Mouse (Mus musculus): ENCODE measurements around the gene Olfr652. TPM values are rescaled to one million over a fixed set of nuclear protein-coding genes. Genes with fewer than 3 reads are reported as not detected.

Olfr652 gene
- 0.03 TPM in 1 of 2 replicates, not detected in the other for polyA plus RNA-seq (2015; fragmentation: Nextera tagmentation; extraction: Ambion mirVana)

DNA sequence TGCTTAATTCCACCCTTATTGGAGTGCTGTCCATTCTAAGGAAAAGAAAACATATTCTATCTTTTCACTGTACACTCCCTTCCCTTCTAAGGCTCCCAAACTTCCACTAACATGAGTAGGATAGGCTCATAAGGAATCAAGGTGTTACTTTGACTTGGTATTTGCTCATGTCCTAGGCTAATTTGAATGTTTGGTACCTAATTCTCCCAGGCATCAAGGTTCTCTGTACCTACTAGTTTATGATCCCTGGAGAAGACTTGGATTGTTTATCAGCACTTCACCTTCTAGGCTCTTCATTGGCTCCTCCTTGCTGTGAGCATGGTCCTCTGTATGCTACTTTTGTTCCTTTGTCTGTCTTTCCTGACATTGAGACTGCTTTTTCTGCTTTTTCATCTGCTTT lies at the start of gene Olfr652:
Olfr652 (plus strand) TSS at position 301 of the 400 bp plus-strand sequence.
- no peak for ATAC-seq
- H3K4me2 ChIP-seq, result no peak within 1 kb of the TSS

DNA sequence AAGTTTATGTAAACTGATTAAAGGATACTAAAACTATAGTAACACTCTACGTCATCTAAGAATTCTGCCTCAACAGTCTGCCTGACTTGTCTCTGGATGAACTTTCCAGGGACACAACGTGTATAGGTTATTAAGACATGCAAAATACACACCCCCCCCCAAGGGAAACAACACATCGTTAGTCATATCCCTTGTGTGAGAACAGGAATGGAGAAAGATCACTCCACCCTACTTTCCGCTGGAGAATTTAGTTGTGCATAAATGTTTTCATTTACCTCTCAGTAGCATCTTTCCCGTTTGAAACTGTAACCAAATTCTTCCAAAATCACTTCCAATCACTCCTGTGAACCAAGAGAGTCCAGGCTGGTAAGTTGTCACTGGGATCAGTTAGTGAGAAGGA lies 10.9 kb upstream of the Olfr652 start, which contains the start of gene Olfr651:
Olfr651 (plus strand) TSS at position 301 of the 400 bp plus-strand sequence.
- Histone ChIP-seq H3K4me2 (no peak within 1 kb of the TSS), H3K9ac (no peak within 1 kb of the TSS), H3K36me3 (ENCODE audit: poor library complexity, severe bottlenecking) (no peaks in the 10 kb centered on the region), H3K4me3 (no peak within 1 kb of the TSS), H3K4me1 (no peaks in the 10 kb centered on the region), H3K27me3 (no peaks in the 10 kb centered on the region), H3K9me3 (replicated peaks) (no peaks in the 10 kb centered on the region), H3K27ac (no peak within 1 kb of the TSS)
- no peak for ATAC-seq
- WGBS, result 70% methylated on average over 5 of the region's 5 CpGs

More for the DNA sequence above, at the start of gene Olfr652:
- H3K27me3 ChIP-seq, result no peaks in the 10 kb centered on the region
- H3K36me3 ChIP-seq (ENCODE audit: poor library complexity, severe bottlenecking), result no peaks in the 10 kb centered on the region
- H3K4me1 ChIP-seq, result no peaks in the 10 kb centered on the region
- no peaks in the 10 kb centered on the region for H3K9me3 ChIP-seq (replicated peaks)
- no peak within 1 kb of the TSS for H3K4me3 ChIP-seq
- H3K27ac ChIP-seq, result no peak within 1 kb of the TSS
- H3K9ac ChIP-seq, result no peak within 1 kb of the TSS

DNA sequence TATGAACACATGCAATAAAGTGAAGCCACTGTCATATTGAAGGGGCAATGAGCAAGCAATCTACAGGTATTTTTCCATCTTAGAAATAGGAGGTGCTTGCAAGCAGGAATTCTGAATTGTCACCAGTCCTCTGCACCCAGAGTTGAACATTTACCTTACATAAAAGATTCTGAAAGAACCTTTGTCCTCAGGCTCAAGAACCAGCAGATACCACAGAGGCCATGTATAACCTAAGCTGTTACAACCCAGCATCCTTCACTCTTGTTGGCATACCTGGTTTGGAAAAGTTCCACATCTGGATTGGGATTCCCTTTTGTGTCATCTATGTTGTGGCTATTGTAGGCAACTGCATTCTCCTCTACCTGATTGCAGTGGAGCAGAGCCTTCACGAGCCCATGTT lies 8.0 kb upstream of the Olfr652 start:
- Histone ChIP-seq H3K27me3 (no peaks in the 10 kb centered on the region), H3K27ac (no peak overlapping the region), H3K36me3 (ENCODE audit: poor library complexity, severe bottlenecking) (no peaks in the 10 kb centered on the region), H3K4me2 (no peak overlapping the region), H3K4me3 (no peak overlapping the region), H3K9ac (no peak overlapping the region), H3K9me3 (replicated peaks) (no peaks in the 10 kb centered on the region), H3K4me1 (no peaks in the 10 kb centered on the region)
- no peak for ATAC-seq
- 78% methylated on average over 1 of the region's 1 CpGs for WGBS

DNA sequence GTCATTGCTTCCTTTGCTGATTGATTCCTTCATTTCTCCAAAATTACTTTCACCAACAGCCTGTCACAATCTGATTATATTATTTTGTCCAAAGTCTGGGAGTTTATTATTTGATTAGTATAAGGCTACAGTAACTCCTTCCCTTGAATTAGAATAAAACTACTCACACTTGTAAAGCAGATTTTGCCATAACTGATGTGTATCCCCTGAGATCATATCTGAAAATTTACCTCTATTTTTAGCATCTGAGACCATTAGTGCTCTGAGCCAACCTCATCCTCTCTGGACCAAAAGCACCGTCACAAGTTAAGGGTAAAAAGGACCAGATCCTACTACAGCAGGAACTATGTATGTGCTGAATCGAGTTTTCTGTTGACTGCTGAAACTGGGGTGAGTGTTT lies 16.3 kb downstream of the Olfr652 start, which contains the start of gene Olfr653:
Olfr653 (plus strand) TSS at position 301 of the 400 bp plus-strand sequence.
- ATAC-seq, result no peak
- no peaks in the 10 kb centered on the region for H3K27me3 ChIP-seq
- H3K4me2 ChIP-seq, result no peak within 1 kb of the TSS
- H3K27ac ChIP-seq, result no peak within 1 kb of the TSS
- WGBS, result 83% methylated on average over 2 of the region's 2 CpGs
- no peaks in the 10 kb centered on the region for H3K4me1 ChIP-seq
- H3K36me3 ChIP-seq (ENCODE audit: poor library complexity, severe bottlenecking), result no peaks in the 10 kb centered on the region
- H3K9ac ChIP-seq, result no peak within 1 kb of the TSS
- no peaks in the 10 kb centered on the region for H3K9me3 ChIP-seq (replicated peaks)
- no peak within 1 kb of the TSS for H3K4me3 ChIP-seq

DNA sequence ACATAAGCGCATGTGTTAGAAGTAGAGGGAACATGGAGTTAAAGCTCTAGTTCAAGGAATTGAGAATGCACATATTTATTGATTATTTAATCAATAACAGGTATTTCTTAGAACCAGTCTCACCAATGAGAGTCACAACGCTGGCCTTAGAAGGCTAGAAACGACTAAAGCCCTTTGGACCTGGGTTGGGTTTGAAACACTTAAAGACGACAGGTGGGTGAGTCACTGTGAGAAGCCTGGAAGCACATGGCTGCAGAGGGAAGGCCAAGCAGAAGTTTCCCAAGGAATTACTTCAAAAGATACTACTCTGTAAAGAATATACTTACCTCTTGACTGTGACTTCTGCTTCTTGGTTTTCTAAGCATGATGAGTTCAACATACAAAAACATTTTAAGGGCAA lies 20.1 kb downstream of the Olfr652 start:
- no peak overlapping the region for H3K4me3 ChIP-seq
- 86% methylated on average over 4 of the region's 4 CpGs for WGBS
- H3K27me3 ChIP-seq, result no peaks in the 10 kb centered on the region
- H3K4me1 ChIP-seq, result no peaks in the 10 kb centered on the region
- H3K36me3 ChIP-seq (ENCODE audit: poor library complexity, severe bottlenecking), result no peaks in the 10 kb centered on the region
- H3K9me3 ChIP-seq (replicated peaks), result no peaks in the 10 kb centered on the region
- no peak overlapping the region for H3K4me2 ChIP-seq
- ATAC-seq, result no peak
- no peak overlapping the region for H3K9ac ChIP-seq
- H3K27ac ChIP-seq, result no peak overlapping the region

DNA sequence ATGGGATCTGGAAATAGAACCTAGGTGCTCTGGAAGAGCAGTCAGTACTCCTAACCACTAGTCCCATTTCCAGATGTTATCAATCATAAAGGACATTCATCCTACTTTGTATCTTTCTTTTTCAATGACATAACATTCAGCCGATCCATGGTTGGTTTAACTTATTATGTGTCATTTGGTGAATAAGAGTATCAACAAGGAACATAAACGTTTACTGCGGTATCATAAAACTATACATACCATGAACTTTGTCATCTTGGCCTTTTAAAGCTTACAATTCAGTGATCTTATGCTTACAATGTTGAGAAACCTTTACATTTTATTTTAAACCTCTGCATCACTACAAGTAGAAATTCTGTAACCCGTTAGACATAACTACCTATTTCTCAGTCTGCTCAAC lies 20.7 kb downstream of the Olfr652 start:
- 87% methylated on average over 4 of the region's 4 CpGs for whole genome bisulfite sequencing
- Histone ChIP-seq H3K27me3 (no peaks in the 10 kb centered on the region), H3K27ac (no peak overlapping the region), H3K36me3 (ENCODE audit: poor library complexity, severe bottlenecking) (no peaks in the 10 kb centered on the region), H3K9me3 (replicated peaks) (no peaks in the 10 kb centered on the region), H3K4me1 (no peaks in the 10 kb centered on the region), H3K4me3 (no peak overlapping the region), H3K4me2 (no peak overlapping the region), H3K9ac (no peak overlapping the region)
- ATAC-seq, result no peak

DNA sequence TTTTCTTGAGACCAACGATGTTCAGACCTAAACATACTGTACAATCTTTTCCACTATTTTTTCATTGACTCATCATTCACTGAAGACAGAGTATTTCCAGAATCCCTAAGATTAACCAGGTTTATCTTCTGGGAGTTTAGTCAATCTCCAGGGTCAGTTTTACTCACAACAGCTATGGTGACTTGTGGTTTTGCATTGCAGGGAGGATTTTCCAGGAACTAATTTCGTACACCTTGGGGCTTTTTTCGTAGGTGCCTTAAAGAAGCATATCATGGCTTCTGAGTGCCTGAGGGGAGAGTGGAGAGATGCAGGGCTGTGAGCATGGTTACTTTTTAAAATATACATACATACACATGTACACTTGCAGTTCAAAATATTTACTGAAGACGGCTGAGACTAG lies 26.0 kb downstream of the Olfr652 start, which contains the start of gene Olfr654:
Olfr654 (plus strand) TSS at position 301 of the 400 bp plus-strand sequence.
- Histone ChIP-seq H3K4me2 (no peak within 1 kb of the TSS), H3K27me3 (no peaks in the 10 kb centered on the region), H3K9me3 (replicated peaks) (no peaks in the 10 kb centered on the region), H3K4me3 (no peak within 1 kb of the TSS), H3K27ac (no peak within 1 kb of the TSS), H3K4me1 (no peaks in the 10 kb centered on the region), H3K36me3 (ENCODE audit: poor library complexity, severe bottlenecking) (no peaks in the 10 kb centered on the region), H3K9ac (no peak within 1 kb of the TSS)
- WGBS, result 91% methylated on average over 4 of the region's 4 CpGs
- ATAC-seq, result no peak

DNA sequence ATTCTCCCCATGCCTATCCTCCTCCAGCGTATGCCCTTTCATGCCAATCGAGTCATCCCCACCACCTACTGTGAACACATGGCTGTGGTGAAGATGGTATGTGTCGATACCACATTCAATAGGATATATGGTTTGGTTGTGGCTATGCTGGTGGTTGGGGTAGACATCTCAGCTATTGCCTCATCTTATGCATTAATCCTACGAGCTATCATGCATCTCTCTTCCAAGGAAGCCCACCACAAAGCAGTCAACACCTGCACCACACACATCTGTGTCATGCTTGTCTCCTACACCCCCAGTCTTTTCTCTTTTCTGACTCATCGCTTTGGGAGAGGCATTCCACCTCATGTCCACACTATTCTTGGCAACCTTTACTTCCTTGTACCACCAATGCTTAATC lies 27.6 kb downstream of the Olfr652 start:
- WGBS, result 88% methylated on average over 5 of the region's 5 CpGs
- Histone ChIP-seq H3K4me1 (no peaks in the 10 kb centered on the region), H3K36me3 (ENCODE audit: poor library complexity, severe bottlenecking) (no peaks in the 10 kb centered on the region)

DNA sequence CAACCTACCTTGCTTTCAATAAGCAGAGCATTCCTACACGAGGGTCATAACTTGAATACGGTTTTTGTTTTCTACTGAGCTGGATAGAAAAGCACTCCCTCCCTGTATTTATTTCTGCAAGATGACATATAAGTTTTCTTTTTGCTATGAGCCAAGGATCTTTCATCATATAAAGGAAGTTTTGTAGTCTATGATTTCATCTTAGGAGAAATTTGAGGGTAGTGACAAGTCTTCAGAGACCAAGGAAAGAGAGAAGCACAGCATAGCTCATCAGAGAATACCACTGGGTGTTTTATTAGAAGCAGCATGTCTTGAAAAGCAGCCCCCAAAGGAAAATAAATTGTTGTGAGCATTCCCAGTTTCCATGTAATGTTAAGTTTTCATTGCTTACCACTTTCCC lies 41.0 kb downstream of the Olfr652 start, which contains the start of gene Olfr655:
Olfr655 (minus strand) TSS at position 101 of the 400 bp plus-strand sequence.
- H3K4me2 ChIP-seq, result no peak within 1 kb of the TSS
- H3K9ac ChIP-seq, result no peak within 1 kb of the TSS
- no peaks in the 10 kb centered on the region for H3K9me3 ChIP-seq (replicated peaks)
- 91% methylated on average over 2 of the region's 2 CpGs for whole genome bisulfite sequencing
- no peaks in the 10 kb centered on the region for H3K4me1 ChIP-seq
- no peaks in the 10 kb centered on the region for H3K27me3 ChIP-seq
- ATAC-seq, result no peak
- H3K4me3 ChIP-seq, result no peak within 1 kb of the TSS
- no peaks in the 10 kb centered on the region for H3K36me3 ChIP-seq (ENCODE audit: poor library complexity, severe bottlenecking)
- no peak within 1 kb of the TSS for H3K27ac ChIP-seq

More for the DNA sequence above, 27.6 kb downstream of the Olfr652 start:
- H3K27ac ChIP-seq, result no peak overlapping the region
- no peak overlapping the region for H3K9ac ChIP-seq
- no peak for ATAC-seq
- no peak overlapping the region for H3K4me2 ChIP-seq
- H3K27me3 ChIP-seq, result no peaks in the 10 kb centered on the region
- no peak overlapping the region for H3K4me3 ChIP-seq
- H3K9me3 ChIP-seq (replicated peaks), result no peaks in the 10 kb centered on the region

DNA sequence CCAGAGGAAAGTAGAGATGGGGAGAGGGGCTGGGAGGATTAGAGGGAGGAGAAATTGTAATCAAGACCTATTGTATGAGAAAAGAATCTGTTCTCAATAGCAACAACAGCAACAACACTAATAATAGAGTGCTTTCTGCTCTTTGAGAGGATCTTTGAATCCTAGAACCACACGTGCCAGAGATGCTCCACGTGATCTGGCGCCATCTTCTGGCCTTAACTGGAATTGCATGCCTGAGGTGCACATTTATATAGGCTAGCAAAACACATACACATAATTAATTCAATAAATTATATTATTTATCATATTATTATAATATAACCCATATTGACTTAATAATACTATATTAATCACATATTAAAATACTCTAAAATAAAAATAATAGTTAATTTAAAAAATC lies 42.5 kb downstream of the Olfr652 start:
- 3% methylated on average over 3 of the region's 3 CpGs for WGBS

DNA sequence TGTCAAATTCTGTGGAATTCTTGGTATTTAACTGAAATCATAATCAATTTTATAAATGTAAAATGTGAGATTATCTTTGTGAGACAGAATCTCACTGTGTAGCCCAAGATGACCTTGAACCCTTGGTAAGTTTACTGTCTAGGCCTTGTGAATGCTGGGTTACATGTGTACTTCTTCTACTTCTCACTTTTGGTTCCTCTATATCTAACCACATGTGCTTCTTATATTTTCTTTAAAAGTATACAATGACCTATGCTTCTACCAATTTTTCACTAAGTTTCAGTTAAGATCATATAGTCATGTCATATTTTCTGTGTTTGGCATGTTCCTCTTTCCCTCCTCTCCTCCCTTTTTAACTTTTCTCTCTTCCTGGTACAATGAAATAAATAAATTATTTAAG lies 44.0 kb downstream of the Olfr652 start:
- Histone ChIP-seq H3K4me3 (no peak overlapping the region), H3K4me2 (no peak overlapping the region), H3K4me1 (no peaks in the 10 kb centered on the region), H3K27ac (no peak overlapping the region), H3K36me3 (ENCODE audit: poor library complexity, severe bottlenecking) (no peaks in the 10 kb centered on the region), H3K27me3 (no peaks in the 10 kb centered on the region), H3K9ac (no peak overlapping the region), H3K9me3 (replicated peaks) (no peaks in the 10 kb centered on the region)
- no peak for ATAC-seq

More for the DNA sequence above, 42.5 kb downstream of the Olfr652 start:
- no peaks in the 10 kb centered on the region for H3K36me3 ChIP-seq (ENCODE audit: poor library complexity, severe bottlenecking)
- H3K9ac ChIP-seq, result no peak overlapping the region
- no peak overlapping the region for H3K4me3 ChIP-seq
- no peak overlapping the region for H3K4me2 ChIP-seq
- no peak overlapping the region for H3K27ac ChIP-seq
- H3K27me3 ChIP-seq, result no peaks in the 10 kb centered on the region
- ATAC-seq, result no peak
- no peaks in the 10 kb centered on the region for H3K9me3 ChIP-seq (replicated peaks)
- H3K4me1 ChIP-seq, result no peaks in the 10 kb centered on the region

DNA sequence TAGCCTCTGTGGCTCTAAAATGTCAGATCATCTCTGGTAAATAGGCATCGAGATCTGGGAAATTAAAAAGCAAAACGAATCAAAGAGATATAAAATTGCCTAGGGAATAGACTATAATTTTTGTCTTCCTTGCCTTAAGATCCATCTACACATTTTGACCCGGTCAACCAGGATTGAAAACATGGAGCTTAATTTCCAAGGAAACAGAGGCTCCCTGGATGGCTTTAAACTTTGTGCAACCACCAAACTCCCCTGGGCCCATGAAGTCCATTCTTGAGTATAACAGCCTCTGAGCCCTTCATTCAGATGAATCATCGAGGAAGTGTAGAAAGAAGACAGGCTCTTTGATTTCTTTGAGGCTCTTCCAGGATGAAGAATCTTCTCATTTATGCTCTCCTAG lies 53.0 kb downstream of the Olfr652 start, which contains the start of gene Olfr656:
Olfr656 (plus strand) TSS at position 301 of the 400 bp plus-strand sequence.
- no peak within 1 kb of the TSS for H3K4me2 ChIP-seq
- H3K36me3 ChIP-seq (ENCODE audit: poor library complexity, severe bottlenecking), result no peaks in the 10 kb centered on the region
- WGBS, result 77% methylated on average over 4 of the region's 4 CpGs
- H3K4me3 ChIP-seq, result no peak within 1 kb of the TSS
- H3K4me1 ChIP-seq, result no peaks in the 10 kb centered on the region
- no peaks in the 10 kb centered on the region for H3K27me3 ChIP-seq
- no peak for ATAC-seq
- H3K9me3 ChIP-seq (replicated peaks), result no peaks in the 10 kb centered on the region
- no peak within 1 kb of the TSS for H3K27ac ChIP-seq
- no peak within 1 kb of the TSS for H3K9ac ChIP-seq

All from forebrain, embryonic 13.5 days (tissue).